Mouse (Mus musculus): ENCODE measurements around the gene Ugt1a10. TPM values are rescaled to one million over a fixed set of nuclear protein-coding genes. Genes with fewer than 3 reads are reported as not detected.
A peak's percentile ranks its signal among the peaks of the same experiment; 100 is the strongest.
"Not testable (repeated sequence)": the region's sequence is repeated elsewhere in the genome, so short reads cannot be mapped to it uniquely, and the experiment has no call there.

Gene Ugt1a10
- polyA plus RNA-seq (2016; fragmentation: Nextera tagmentation; extraction: Ambion mirVana): not detected in 2 replicates

DNA sequence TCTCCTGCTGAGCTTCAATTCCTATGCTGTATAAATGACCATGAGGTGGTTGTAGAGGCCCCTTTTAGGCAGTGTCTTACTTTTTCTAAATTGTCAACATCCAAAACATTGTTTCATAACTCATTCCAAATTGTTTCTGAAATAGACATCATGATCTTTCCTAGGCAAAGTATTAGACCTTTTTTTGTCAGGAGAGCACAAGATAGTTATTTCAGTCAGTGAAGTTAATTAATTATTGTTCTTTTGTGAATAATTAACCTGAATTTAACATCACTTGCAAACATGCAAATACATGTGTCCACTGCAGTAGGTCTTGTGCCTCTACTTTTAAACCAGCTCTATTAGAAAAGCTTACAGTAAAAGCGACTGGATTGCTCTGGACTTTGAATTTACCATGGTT is at the start of gene Ugt1a10:
TSS of gene Ugt1a10 (plus strand) at position 301 of the 400 bp plus-strand sequence.
- Histone ChIP-seq H3K36me3 (no peaks in the 10 kb centered on the region), H3K27ac (no peak within 1 kb of the TSS), H3K9ac (replicated peaks) (no peak within 1 kb of the TSS), H3K4me1 (replicated peaks) (no peaks in the 10 kb centered on the region), H3K4me2 (no peak within 1 kb of the TSS), H3K9me3 (no peaks in the 10 kb centered on the region), H3K4me3 (replicated peaks) (no peak within 1 kb of the TSS), H3K27me3 (no peaks in the 10 kb centered on the region)
- ATAC-seq (ENCODE audit: insufficient number of reproducible peaks, insufficient read depth, low FRiP score, low TSS enrichment, low read depth): no peak
- 76% methylated on average over 1 of the region's 1 CpGs for WGBS

DNA sequence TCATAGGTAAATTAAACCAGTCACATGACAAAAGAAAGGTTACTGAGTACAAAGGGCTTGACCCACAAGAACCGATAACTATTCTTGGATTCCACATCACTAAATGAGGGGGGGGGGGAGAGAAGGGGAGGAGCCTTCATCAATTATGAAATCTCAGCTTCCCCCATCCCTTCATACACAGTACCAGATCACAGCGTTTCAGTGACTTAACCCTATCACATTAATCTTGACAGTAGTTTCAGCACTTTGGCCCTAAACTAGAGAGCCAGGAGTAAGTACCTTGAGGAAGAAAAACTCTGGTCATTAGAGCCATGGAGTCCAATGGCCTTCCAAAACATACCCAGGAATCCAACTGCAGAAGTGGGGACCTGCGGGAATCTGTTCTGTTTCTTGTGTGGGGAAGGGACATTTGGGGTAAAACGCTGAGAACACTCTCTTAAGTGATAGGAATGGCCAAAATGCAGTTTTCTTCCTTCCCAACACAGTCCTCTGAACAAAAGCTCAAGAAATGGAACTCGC is 47.4 kb upstream of the Ugt1a10 start:
- 0 out of 2 replicates have a peak, but pooled peaks have one; percentile 60 for ATAC-seq (ENCODE audit: insufficient number of reproducible peaks, insufficient read depth, low FRiP score, low TSS enrichment, low read depth)
- Histone ChIP-seq H3K4me2 (peak overlapping the region; percentile 66), H3K27ac (peak overlapping the region; percentile 96), H3K4me1 (replicated peaks) (no peaks in the 10 kb centered on the region), H3K9ac (replicated peaks) (peak overlapping the region; percentile 92), H3K27me3 (no peaks in the 10 kb centered on the region), H3K4me3 (replicated peaks) (peak overlapping the region; percentile 70), H3K36me3 (peaks cover 23% of the 10 kb centered on the region), H3K9me3 (no peaks in the 10 kb centered on the region)
- 5% methylated on average over 5 of the region's 5 CpGs for WGBS

DNA sequence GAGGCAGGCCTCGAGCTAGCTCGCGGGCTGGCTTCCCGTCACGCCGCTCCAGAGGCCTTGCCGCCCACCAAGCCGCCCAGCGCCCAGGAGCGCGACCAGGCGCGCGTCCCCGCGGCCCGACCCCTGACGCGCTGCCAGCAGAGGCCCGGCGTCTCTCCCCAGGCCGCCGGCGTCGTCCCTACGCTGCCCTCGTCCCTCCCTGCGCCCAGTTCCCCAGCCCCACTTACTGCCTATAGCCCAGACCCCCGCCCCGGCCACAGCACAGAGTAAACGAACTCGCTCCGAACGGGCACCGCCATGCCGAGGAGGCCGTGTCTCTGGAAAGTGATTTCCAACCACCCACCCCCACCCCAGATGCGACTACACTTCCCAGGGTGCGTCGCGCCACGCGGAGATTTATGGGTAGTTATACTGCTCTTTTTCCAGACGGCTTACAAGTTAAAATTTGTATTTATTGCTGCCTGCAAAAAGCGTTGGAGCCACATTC is 46.9 kb upstream of the Ugt1a10 start, which contains the start of gene Usp40:
TSS of gene Usp40 (minus strand) at position 341 of the 487 bp plus-strand sequence.
- Histone ChIP-seq H3K27me3 (no peaks in the 10 kb centered on the region), H3K4me3 (replicated peaks) (peak within 1 kb of the TSS; percentile 70), H3K36me3 (peaks cover 18% of the 10 kb centered on the region), H3K27ac (peak within 1 kb of the TSS; percentile 96), H3K9me3 (no peaks in the 10 kb centered on the region), H3K4me1 (replicated peaks) (no peaks in the 10 kb centered on the region), H3K9ac (replicated peaks) (peak within 1 kb of the TSS; percentile 92), H3K4me2 (peak within 1 kb of the TSS; percentile 66)
- ATAC-seq (ENCODE audit: insufficient number of reproducible peaks, insufficient read depth, low FRiP score, low TSS enrichment, low read depth): peak; percentile 93
- under 1% methylated on average over 45 of the region's 45 CpGs for WGBS

- no peak; the same call in 1 of the 2 replicates for ATAC-seq (ENCODE audit: insufficient number of reproducible peaks, insufficient read depth, low FRiP score, low TSS enrichment, low read depth)
- H3K4me1 ChIP-seq (replicated peaks): no peaks in the 10 kb centered on the region
- peak overlapping the region; percentile 66 for H3K4me2 ChIP-seq
- no peaks in the 10 kb centered on the region for H3K9me3 ChIP-seq
- H3K27me3 ChIP-seq: no peaks in the 10 kb centered on the region
- peak overlapping the region; percentile 70 for H3K4me3 ChIP-seq (replicated peaks)
- 53% methylated on average over 4 of the region's 4 CpGs for WGBS
- peaks cover 14% of the 10 kb centered on the region for H3K36me3 ChIP-seq
- H3K9ac ChIP-seq (replicated peaks): no peak overlapping the region
- H3K27ac ChIP-seq: peak overlapping the region; percentile 18
These were observed 46.5 kb upstream of the Ugt1a10 start for GRCm38 (mm10) chr1:88008735-88009134.

GRCm38 (mm10) chr1:88009521-88009920 is 45.7 kb upstream of the Ugt1a10 start:
- Histone ChIP-seq H3K4me2 (no peak overlapping the region), H3K9me3 (no peaks in the 10 kb centered on the region; the same call in 1 of the 2 replicates), H3K4me1 (replicated peaks) (no peaks in the 10 kb centered on the region), H3K9ac (replicated peaks) (no peak overlapping the region), H3K4me3 (replicated peaks) (no peak overlapping the region), H3K27ac (no peak overlapping the region), H3K27me3 (no peaks in the 10 kb centered on the region), H3K36me3 (peaks cover 10% of the 10 kb centered on the region)
- 80% methylated on average over 3 of the region's 3 CpGs for WGBS
- no peak for ATAC-seq (ENCODE audit: insufficient number of reproducible peaks, insufficient read depth, low FRiP score, low TSS enrichment, low read depth)

DNA sequence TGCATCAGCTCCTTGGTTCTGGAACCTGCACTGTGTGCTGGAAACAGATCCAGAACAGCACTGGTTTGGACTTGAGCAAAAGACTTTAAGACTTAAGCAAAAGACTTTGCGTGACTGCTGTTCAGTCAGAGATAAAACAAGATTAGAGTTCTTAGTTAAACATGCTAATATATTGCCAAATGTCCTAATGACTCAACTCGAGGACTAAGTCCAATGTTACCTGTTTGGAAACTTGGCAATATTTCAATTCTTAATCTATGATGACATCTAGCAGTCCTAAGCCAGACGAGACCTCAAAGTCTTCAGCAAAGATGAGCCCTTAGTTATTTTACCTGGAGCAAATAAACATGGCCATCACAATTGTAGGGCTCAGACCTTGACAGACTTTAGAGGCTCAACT is 41.5 kb upstream of the Ugt1a10 start:
- H3K27ac ChIP-seq: no peak overlapping the region
- no peak for ATAC-seq (ENCODE audit: insufficient number of reproducible peaks, insufficient read depth, low FRiP score, low TSS enrichment, low read depth)
- H3K4me3 ChIP-seq (replicated peaks): no peak overlapping the region
- H3K36me3 ChIP-seq: no peaks in the 10 kb centered on the region
- H3K27me3 ChIP-seq: no peaks in the 10 kb centered on the region
- H3K4me1 ChIP-seq (replicated peaks): no peaks in the 10 kb centered on the region
- 84% methylated on average over 3 of the region's 3 CpGs for WGBS
- H3K4me2 ChIP-seq: no peak overlapping the region
- H3K9me3 ChIP-seq: peaks cover 10% of the 10 kb centered on the region
- H3K9ac ChIP-seq (replicated peaks): no peak overlapping the region

DNA sequence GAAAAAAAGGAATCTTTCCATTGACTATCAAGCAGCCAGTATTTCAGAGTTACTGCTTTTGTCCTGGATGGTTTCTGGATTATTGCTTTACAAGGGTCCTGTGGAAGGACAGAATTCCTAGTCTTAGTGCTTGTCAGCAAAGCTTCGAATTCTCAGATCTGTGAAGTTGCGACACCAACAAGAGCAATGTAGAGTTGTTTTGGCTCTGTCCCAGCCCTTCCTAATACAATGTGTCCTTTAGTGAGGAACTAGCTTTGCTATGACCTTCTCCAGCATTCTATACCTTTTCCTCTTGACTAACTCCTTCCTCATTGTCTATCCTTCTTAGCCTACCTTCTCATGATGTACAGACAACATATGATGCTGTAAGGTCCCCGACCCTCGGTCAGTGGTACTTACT is 41.0 kb upstream of the Ugt1a10 start:
- Histone ChIP-seq H3K4me3 (replicated peaks) (no peak overlapping the region), H3K4me1 (replicated peaks) (no peaks in the 10 kb centered on the region), H3K36me3 (no peaks in the 10 kb centered on the region), H3K4me2 (no peak overlapping the region), H3K27me3 (no peaks in the 10 kb centered on the region), H3K27ac (no peak overlapping the region), H3K9me3 (peaks cover 10% of the 10 kb centered on the region), H3K9ac (replicated peaks) (no peak overlapping the region)
- ATAC-seq (ENCODE audit: insufficient number of reproducible peaks, insufficient read depth, low FRiP score, low TSS enrichment, low read depth): no peak
- 93% methylated on average over 4 of the region's 4 CpGs for WGBS

GRCm38 (mm10) chr1:88014671-88015070 is 40.5 kb upstream of the Ugt1a10 start:
- Histone ChIP-seq H3K27me3 (no peaks in the 10 kb centered on the region), H3K9me3 (peaks cover 10% of the 10 kb centered on the region), H3K4me1 (replicated peaks) (no peaks in the 10 kb centered on the region), H3K4me2 (no peak overlapping the region), H3K36me3 (no peaks in the 10 kb centered on the region), H3K9ac (replicated peaks) (no peak overlapping the region), H3K27ac (no peak overlapping the region), H3K4me3 (replicated peaks) (no peak overlapping the region)
- 95% methylated on average over 4 of the region's 4 CpGs for WGBS
- ATAC-seq (ENCODE audit: insufficient number of reproducible peaks, insufficient read depth, low FRiP score, low TSS enrichment, low read depth): no peak

DNA sequence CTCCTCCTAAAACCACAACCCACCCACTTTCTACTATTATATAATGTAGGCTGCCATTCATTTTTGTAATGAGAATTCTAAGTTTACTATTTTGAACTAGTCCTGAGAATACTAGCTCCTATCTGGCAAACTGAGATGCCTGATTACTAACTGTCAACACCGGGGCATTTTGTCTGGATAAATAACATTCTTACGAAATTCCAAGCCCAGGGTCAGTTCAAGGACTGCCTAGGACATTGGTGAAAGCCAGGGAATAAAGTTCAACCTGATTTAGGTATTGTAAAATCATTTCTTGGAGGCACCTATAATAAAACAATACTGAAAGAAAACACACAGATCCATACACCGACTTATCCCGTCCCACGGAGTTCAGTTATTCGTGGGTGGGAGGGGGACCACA is 39.8 kb upstream of the Ugt1a10 start:
- ATAC-seq (ENCODE audit: insufficient number of reproducible peaks, insufficient read depth, low FRiP score, low TSS enrichment, low read depth): no peak
- 93% methylated on average over 6 of the region's 6 CpGs for WGBS
- H3K4me2 ChIP-seq: no peak overlapping the region
- H3K36me3 ChIP-seq: no peaks in the 10 kb centered on the region
- no peaks in the 10 kb centered on the region for H3K27me3 ChIP-seq
- peaks cover 10% of the 10 kb centered on the region for H3K9me3 ChIP-seq
- H3K4me1 ChIP-seq (replicated peaks): no peaks in the 10 kb centered on the region
- no peak overlapping the region for H3K9ac ChIP-seq (replicated peaks)
- no peak overlapping the region for H3K27ac ChIP-seq
- H3K4me3 ChIP-seq (replicated peaks): no peak overlapping the region

- H3K9me3 ChIP-seq; ATAC-seq (ENCODE audit: insufficient number of reproducible peaks, insufficient read depth, low FRiP score, low TSS enrichment, low read depth); H3K27ac ChIP-seq; H3K4me2 ChIP-seq; H3K36me3 ChIP-seq; H3K9ac ChIP-seq (replicated peaks); H3K4me1 ChIP-seq (replicated peaks); H3K4me3 ChIP-seq (replicated peaks); H3K27me3 ChIP-seq: not testable (repeated sequence)
- 76% methylated on average over 3 of the region's 3 CpGs for whole genome bisulfite sequencing
These were observed 29.9 kb upstream of the Ugt1a10 start for GRCm38 (mm10) chr1:88025244-88025643.

GRCm38 (mm10) chr1:88043044-88043443 is 12.1 kb upstream of the Ugt1a10 start:
- not testable (repeated sequence) for ATAC-seq (ENCODE audit: insufficient number of reproducible peaks, insufficient read depth, low FRiP score, low TSS enrichment, low read depth); H3K4me2 ChIP-seq; H3K9me3 ChIP-seq; H3K4me3 ChIP-seq (replicated peaks); H3K27ac ChIP-seq; H3K27me3 ChIP-seq; H3K9ac ChIP-seq (replicated peaks); H3K4me1 ChIP-seq (replicated peaks); H3K36me3 ChIP-seq
- WGBS: 86% methylated on average over 1 of the region's 2 CpGs

GRCm38 (mm10) chr1:88044832-88045437 is 10.3 kb upstream of the Ugt1a10 start:
- not testable (repeated sequence) for H3K36me3 ChIP-seq; H3K4me2 ChIP-seq; H3K4me1 ChIP-seq (replicated peaks); H3K4me3 ChIP-seq (replicated peaks); H3K27me3 ChIP-seq; ATAC-seq (ENCODE audit: insufficient number of reproducible peaks, insufficient read depth, low FRiP score, low TSS enrichment, low read depth); H3K9me3 ChIP-seq; H3K27ac ChIP-seq; H3K9ac ChIP-seq (replicated peaks)
- WGBS: 71% methylated on average over 4 of the region's 5 CpGs
